Mouse (Mus musculus) urinary bladder, postnatal 0 days (tissue): ENCODE measurements around the gene Slc22a18. TPM values are rescaled to one million over a fixed set of nuclear protein-coding genes. Genes with fewer than 3 reads are reported as not detected.

Experiments used
- polyA plus RNA-seq: library from polyadenylated mRNA; unstranded; fragments of >200 nt; fragmentation: Nextera tagmentation; extraction: Ambion mirVana; gene quantifications from 2 replicates; pipeline ENCODE4 v1.2.1, GENCODE M21; 2015

The Slc22a18 gene
- 4.3 and 4.8 TPM in 2 replicates for polyA plus RNA-seq

GRCm38 (mm10) chr7:143473347-143474101 is at the start of gene Slc22a18:
Gene Slc22a18 (plus strand): TSS chr7:143473736.

GRCm38 (mm10) chr7:143460874-143461273 is 12.7 kb upstream of the Slc22a18 start, which contains the start of gene Cdkn1c:
Gene Cdkn1c (minus strand): TSS chr7:143461050.

GRCm38 (mm10) chr7:143502418-143503200 is 29.1 kb downstream of the Slc22a18 start, which contains the start of gene Phlda2:
Gene Phlda2 (minus strand): TSS chr7:143503150.

Other genes with a start within 250 kb of the Slc22a18 start
- gene Cdkn1c, start 12.7 kb upstream of the Slc22a18 start, polyA plus RNA-seq: 118 and 150 TPM in 2 replicates
- gene Phlda2, start 29.4 kb downstream of the Slc22a18 start, polyA plus RNA-seq: 6.5 and 8.3 TPM in 2 replicates
- 123 and 128 TPM in 2 replicates for gene Nap1l4, start 75.4 kb downstream of the Slc22a18 start, polyA plus RNA-seq
- 49.1 and 50.7 TPM in 2 replicates for gene Cars, start 126.4 kb downstream of the Slc22a18 start, polyA plus RNA-seq
- 0.89 and 1.3 TPM in 2 replicates for gene Tnfrsf26, start 155.0 kb downstream of the Slc22a18 start, polyA plus RNA-seq
- gene Tnfrsf22, start 175.9 kb downstream of the Slc22a18 start, polyA plus RNA-seq: 10.9 and 14.1 TPM in 2 replicates
- 8.2 and 9.2 TPM in 2 replicates for gene Tnfrsf23, start 212.1 kb downstream of the Slc22a18 start, polyA plus RNA-seq